Mouse (Mus musculus): ENCODE measurements at regions not wholly inside any gene's neighbourhood (a gene's known extent, or its start where the extent isn't known, plus 50 kb on each side); places are given as distances from the start of the nearest gene placed in this dataset.

- no peak for DNase-seq (ENCODE audit: low spot score)
These were observed 120.5 kb downstream of the Erv3 start for GRCm38 (mm10) chr2:131739022-131739421.

DNA sequence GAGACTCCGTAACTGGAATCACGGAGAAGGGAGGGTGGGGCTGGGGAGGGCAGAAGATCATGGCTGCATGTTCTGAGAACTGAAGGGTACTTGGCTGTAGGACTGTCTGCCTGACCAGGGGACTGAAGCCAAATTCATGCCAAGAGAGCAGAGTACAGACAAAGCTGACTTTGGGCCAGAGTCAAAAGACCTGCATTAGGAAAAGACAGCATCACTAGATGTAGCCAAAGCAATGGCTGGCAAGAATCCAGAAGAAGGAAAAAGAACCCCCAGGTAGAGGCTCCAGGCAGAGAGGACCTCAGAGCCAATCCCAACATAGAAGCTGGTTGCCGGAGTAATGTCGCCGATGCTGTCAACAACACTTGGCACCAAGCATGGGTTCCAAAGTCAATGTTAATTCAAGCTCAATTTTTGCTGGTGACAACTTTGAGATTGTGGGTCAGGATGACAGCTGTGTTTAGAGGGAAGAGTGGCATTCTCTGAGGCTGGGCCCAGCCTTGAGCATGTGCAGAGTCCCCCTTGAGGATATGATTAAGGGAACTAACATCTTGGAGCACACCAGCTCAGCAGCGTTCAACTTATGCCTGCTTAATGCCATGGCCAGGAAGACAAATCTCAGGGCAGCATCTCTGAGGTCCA, 124.7 kb downstream of the Erv3 start:
- DNase-seq (ENCODE audit: low spot score) = no peak

DNA sequence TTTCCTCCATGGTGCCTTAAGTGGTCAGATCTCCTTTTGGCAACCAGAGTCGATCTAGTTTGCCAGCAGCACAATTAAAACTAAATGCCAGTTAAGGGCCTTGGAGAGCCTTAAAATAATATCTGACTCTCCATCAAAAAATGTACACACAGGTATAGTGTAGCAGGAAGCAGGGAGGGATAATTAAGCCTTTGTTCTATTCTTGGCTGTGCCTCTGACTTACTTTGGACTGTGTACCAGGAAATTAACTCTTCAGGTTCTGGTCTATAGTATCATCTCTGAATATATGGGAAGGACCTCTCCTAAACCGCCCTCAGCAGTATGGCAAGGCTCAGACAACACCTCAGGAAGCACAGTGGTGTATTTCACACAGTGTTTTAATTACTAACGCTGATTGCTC, 133.0 kb downstream of the Erv3 start:
- DNase-seq (ENCODE audit: low spot score) = no peak

DNA sequence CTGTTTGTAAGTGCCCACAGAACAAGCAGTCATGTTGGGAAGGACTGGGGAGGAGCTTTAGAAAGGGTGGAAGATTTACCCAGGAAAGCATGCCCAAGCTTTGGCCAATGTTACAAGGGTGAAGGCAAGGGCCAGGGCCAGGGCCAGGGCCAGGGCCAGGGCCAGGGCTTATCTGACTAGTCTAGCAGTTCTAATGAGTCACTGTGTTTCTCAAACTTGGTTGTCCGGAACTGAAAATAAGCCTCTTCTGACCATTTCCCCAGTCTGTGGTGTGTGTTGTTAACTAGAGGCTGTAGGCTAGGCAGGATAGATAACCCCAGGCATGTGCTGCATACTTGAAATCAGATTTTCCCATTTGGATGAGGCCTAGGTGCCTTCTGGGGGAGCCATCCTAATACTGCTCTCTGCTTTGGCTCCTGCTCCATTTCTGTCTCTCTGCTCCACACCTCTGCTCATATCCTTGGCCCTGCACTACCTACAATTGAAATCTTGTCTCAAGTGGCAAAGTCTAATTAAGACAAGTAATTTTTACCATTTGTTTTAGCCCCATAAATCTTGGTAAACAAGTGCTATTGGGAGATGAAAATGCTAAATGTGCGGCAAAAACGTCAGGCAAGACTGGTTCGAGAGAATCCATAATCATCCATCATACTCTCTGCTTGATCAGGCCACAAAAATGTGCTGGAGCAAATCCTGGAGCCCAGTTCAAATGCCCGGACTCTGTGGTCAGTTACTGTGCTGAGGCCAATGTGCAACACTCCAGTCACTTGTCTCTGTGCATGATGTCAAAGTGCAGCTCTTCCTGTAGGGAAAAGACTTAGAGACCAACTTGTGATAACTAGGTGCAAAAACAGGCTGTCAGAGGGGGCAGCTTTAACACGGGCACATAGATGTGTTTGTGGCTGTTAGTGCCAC, 137.7 kb downstream of the Erv3 start:
- DNase-seq (ENCODE audit: low spot score) = no peak

DNA sequence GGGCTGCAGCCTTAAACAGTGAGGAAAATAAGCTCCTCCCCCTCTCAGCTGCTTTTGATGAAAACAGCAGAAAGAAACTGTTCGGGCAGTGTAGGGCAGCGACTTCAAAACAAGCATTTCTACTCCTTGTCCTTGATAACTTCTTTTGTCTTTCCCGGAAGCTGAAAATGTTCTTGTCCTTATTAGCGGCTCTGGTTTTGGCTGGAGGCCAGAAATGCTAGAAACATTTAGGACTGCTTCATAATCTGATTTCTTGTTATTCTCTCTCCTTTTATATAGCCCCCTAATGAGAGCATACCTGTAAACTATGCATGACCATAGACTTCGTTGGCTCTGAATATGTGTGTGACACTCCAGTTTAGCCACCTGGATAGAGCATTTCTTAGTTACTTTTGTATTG, 142.0 kb downstream of the Erv3 start:
- no peak for DNase-seq (ENCODE audit: low spot score)

- no peak for DNase-seq (ENCODE audit: low spot score)
These were observed 142.7 kb downstream of the Erv3 start for GRCm38 (mm10) chr2:131716841-131717240.

DNA sequence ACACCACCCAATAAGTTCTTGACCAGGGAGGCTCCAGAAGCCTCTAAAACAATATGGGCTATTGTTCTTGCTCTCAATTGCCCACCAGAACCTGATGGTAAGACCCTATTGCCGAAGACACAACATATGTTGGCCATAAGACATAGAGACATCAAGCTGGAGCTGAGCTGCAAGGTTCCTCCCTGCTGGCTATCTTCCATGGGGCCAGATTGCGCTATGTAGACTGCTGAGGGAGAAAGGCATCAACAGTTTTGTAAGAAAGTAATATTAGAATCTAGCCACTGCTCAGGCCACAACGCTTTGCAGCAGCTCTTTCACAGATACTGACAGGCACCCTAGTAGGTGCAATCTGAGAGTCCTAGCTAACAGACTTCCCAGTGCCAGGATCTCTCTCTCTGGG, 144.2 kb downstream of the Erv3 start:
- DNase-seq (ENCODE audit: low spot score) = no peak

DNA sequence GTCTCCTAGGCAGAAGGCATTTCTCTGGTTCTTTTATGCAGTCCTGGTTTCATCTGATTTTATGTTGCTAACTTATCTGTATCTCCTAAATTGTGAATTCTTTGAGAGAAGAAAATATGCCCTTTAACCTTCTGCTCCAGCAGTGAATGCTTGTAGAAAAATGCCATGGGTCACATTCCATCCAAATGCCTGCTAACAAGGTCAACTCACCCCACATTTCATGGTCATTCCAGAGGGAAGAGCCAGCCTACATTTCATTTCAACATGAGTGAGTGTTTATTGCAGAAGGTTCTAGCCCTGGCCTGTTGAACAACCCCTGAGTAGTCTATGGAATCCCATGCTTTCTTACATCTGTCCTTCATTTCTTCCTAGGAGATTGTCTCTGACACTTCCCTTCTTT, 147.7 kb downstream of the Erv3 start:
- no peak for DNase-seq (ENCODE audit: low spot score)

- no peak for DNase-seq (ENCODE audit: low spot score)
These were observed 144.5 kb upstream of the Adra1d start for GRCm38 (mm10) chr2:131706565-131706964.

- DNase-seq (ENCODE audit: low spot score) = no peak
These were observed 142.3 kb upstream of the Adra1d start for GRCm38 (mm10) chr2:131704406-131704805.

DNA sequence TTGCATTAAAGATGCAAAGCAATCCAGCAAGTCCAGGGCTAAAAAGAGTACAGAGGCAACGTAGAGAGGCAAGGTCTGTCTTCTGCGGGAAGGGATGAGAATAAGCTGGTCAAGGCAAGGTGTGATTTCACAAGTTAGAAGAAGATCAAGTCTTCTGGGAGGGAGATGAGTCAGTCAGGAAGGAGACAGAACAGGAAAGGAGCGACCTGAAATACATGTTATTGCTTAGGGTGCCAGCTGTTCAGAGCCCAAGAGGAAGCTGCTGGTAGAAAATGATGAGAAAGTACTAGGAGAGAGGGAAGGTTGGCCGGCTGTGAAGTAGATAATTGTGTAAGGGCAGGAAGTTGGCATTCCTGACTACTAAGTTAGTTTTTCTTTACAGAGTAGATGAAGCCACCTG, 140.1 kb upstream of the Adra1d start:
- DNase-seq (ENCODE audit: low spot score) = no peak

DNA sequence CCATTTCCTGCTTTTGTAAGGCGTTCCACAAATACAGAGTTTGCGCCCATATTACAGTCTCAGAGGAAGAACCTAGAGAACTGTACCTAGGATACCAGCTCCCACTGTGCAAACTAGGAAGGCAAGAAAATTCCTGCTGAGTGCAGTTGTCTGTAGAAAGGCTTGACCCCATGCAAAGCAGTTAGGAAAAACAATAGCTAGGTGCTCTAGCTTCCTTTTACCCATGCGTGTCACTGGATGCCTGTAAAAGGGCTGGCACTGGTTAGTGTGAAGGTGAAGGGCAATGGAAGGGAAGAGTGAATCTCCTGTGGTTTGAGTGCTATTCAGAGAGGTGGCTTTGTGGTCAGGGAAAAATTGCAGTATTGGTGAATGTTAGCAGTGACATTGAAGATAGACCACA, 137.7 kb upstream of the Adra1d start:
- no peak for DNase-seq (ENCODE audit: low spot score)

DNA sequence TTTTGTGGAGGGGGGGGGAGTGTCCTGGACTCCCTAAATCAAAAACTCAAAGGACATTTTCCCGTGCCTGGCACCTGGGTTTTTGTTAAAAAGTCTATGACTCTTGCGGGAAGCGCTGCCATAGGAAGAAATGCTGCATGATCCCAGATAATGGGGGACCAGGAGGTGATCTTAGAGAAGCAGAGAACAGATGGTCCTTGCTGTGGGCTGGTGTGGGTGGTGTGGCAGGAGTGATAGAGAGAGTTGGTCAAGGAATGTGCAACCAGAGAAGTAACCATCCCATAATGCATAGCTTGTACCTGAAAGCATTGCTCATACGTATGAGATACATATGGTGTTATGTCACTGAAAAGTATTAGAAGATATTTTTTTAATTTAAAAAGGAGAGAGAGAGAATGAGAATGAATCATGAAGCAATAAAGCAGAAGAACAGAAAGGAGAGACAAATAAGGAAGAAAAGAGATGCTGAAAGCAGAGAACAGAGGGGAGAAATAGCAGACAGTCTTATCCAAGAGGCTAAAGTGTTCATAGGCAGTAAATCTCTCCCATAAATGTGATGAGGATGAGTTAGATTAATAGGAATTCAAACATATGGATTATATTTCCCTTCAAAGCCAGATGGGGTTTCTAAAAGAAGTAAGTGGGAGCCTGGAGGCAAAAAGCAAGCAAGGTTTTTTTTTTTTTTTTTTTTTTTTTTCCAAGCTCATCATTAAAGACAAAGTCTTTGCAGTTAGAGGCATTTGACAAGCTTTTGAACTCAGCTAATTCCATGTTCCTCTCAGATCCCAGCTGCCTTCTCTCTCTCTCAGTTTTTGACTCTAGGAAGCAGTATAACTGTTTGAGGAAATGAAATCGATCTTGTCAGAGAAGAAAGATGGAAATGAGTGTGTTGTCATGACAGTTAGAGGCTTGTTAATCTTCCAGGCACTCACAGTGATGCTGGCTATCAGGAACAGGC, 136.2 kb upstream of the Adra1d start:
- DNase-seq (ENCODE audit: low spot score) = no peak

DNA sequence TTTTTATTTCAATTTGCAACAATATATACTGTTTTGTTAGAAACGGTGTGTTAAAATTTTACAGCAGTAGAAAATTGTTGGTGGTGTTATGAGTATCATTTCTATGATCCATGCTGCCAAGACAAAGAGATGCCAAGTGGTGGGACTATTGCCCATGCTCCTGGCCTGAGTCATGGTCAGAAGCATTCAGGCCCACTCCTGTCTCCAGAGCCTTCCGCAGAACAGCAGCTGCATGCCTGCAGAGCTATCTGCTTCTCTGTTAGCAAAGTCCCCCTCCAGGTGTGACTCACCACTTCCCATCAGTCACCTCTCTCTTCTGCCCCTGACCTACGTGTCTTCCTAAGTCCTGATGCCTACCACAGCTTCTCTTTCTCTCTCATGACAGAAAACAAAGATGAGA, 134.2 kb upstream of the Adra1d start:
- DNase-seq (ENCODE audit: low spot score) = no peak

DNA sequence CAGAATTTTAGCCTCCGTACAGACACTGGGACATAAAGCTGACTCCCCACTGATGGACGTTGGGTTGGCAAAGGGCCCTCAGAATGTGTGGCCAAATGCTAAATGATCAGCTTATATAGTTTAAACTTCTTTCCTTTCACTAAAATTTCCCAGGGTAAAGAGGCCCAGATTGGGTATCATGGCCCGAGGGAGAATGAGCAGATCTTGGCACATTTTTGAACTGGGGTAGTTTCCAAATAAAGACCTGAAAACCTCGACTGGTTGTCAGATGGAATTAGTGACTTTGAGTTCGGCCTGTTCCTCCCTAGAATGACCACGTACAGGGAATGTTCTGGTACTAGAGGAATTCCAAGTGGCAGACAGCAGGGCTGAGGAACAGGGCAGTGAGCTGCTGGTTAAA, 127.9 kb upstream of the Adra1d start:
- no peak for DNase-seq (ENCODE audit: low spot score)

- no peak for DNase-seq (ENCODE audit: low spot score)
These were observed 126.2 kb upstream of the Adra1d start for GRCm38 (mm10) chr2:131688282-131688681.

GRCm38 (mm10) chr2:131687449-131687848, 125.4 kb upstream of the Adra1d start:
- no peak for DNase-seq (ENCODE audit: low spot score)

DNA sequence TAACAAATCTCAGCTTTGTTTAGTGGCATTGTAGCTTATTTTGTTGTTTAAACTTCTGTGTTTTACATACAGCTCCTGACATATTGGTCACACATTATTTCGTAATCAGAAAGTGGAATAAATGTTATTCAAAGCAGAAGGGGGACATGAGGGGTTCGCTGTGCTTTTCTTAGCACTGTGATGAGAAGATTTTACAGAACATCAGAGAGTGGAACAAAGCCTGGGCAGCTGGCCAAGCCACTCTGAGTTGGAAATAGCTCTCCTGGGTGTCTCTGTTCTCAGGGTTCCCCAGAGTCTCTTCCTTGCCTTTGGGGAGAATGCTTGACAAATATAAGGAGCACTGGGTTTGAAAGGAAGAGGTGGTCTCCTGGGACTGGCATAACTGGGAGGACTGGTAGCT, 124.7 kb upstream of the Adra1d start:
- peak; percentile 7 for DNase-seq (ENCODE audit: low spot score)

DNA sequence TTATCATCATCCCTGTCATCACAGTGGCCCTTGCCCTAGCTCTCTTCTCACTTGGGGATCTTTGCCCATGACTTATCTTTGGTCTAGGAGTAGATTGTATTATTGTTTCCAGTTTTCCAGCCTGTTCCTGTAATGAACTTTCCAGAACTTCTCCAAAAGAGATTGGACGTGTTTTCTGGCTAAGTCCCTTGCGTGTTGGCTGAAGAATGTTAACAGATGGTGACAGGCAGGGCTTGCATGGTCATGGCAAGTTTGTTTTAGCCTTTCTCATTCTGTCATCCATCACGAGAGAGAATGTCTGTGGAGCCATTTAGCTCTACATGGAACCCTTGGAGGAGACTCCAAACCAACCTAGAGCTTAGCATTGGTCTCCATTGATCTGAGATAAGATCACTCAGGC, 123.2 kb upstream of the Adra1d start:
- no peak for DNase-seq (ENCODE audit: low spot score)

GRCm38 (mm10) chr2:131683734-131684133, 121.7 kb upstream of the Adra1d start:
- DNase-seq (ENCODE audit: low spot score) = no peak

DNA sequence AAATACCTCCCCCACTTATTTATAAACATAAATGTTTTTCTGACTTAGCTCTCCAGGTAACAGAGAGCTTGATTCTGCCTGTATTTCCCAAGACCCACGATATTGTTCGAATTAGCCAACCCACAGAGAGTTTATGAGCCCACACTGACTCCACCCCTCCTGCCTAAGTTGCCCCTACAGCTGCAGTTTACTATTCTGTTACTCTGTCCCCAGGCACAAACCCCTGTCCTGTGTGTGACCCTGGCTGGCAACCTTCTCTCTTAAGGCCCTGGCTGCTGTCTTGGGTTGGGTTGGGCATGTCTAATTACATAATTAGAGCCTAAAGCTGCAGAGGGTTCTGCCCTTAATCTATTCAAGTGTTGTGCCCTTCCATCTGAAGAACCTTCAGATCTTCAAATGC, 116.4 kb upstream of the Adra1d start:
- no peak for DNase-seq (ENCODE audit: low spot score)

DNA sequence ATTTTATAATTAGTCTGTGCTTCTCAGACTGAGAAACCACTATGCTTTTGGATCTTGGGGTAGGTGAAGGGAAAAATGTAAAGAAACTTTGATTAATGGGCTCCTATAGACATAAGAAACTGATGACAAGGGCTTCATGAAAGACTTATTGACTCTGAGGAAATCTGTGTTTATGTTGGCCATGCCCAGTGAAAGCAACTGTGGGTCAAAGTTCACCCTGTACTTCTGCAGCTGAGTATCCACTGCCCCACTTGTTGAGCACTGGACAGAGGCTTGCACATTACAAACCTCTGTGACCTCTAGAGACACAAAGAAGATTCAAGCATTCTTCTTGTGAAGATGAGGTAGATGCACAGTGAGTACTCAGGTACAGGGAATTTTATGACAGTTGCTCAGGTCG, 114.7 kb upstream of the Adra1d start:
- DNase-seq (ENCODE audit: low spot score) = no peak

DNA sequence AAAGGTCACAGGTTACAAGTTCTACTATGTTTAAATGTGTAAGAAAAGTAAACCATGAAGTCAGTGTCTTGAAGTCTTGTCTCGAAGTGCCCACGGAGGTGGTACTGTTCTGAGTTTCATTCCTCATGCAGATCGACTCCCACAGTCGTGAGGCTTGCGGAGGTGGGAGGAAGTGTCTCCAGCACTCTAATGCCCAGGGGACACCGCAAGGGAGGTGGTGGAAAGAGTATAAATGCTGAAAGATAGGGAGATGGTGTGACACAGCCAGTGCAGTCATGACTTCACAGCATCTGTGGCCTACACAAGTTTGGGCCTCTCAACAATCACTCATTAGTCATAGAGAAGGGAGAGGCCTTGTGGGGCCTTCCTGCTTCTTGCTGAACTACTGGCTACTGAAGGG, 112.8 kb upstream of the Adra1d start:
- no peak for DNase-seq (ENCODE audit: low spot score)

Measured in ovary, postnatal 36 days (tissue).